Mouse (Mus musculus) stomach, embryonic 15.5 days (tissue): Measurements from ENCODE around the gene Nup107. TPM values are rescaled to one million over a fixed set of nuclear protein-coding genes. Genes with fewer than 3 reads are reported as not detected.

Experiments used
- ATAC-seq: fragments of 200-750 bp; cut with Nextera tagmentation; 2 replicates; pipeline ENCODE4 v1.8.0; 2017; ENCODE audit warnings: low read depth, moderate number of reproducible peaks, moderate TSS enrichment; ENCODE audit not compliant: insufficient read depth, low FRiP score
- H3K27ac ChIP-seq: fragments of 300-500 bp; sonication (generic); 2 replicates; pipeline ENCODE4 v1.5.1; 2015; ENCODE audit warnings: mild to moderate bottlenecking, inconsistent platforms
- H3K27me3 ChIP-seq: fragments of 300-500 bp; sonication (generic); replicated peaks from 2 replicates; pipeline ENCODE4 v1.6.1; 2015; ENCODE audit warnings: inconsistent platforms
- H3K36me3 ChIP-seq: fragments of 300-500 bp; sonication (generic); 2 replicates; pipeline ENCODE4 v1.6.1; 2015; ENCODE audit warnings: inconsistent platforms
- H3K4me1 ChIP-seq: fragments of 300-500 bp; sonication (generic); 2 replicates; pipeline ENCODE4 v1.6.1; 2015; ENCODE audit warnings: inconsistent platforms
- H3K4me2 ChIP-seq: fragments of 300-500 bp; sonication (generic); 2 replicates; pipeline ENCODE4 v1.6.1; 2015; ENCODE audit warnings: mild to moderate bottlenecking, inconsistent platforms
- H3K4me3 ChIP-seq: fragments of 300-500 bp; sonication (generic); replicated peaks from 2 replicates; pipeline ENCODE4 v1.5.1; 2015; ENCODE audit warnings: inconsistent platforms
- H3K9ac ChIP-seq: fragments of 300-500 bp; sonication (generic); 2 replicates; pipeline ENCODE4 v1.6.1; 2015; ENCODE audit warnings: inconsistent platforms
- H3K9me3 ChIP-seq: fragments of 300-500 bp; sonication (generic); 2 replicates; pipeline ENCODE4 v1.6.1; 2016; ENCODE audit warnings: inconsistent platforms
- WGBS: fragments of 180-500 bp; shearing (Covaris S2); methylation state at CpG from one replicate; pipeline ENCODE4 v1.1.7; 2015; 5-methylcytosine and 5-hydroxymethylcytosine counted together
- polyA plus RNA-seq: library from polyadenylated mRNA; unstranded; fragments of >200 nt; fragmentation: Nextera tagmentation; extraction: Ambion mirVana; gene quantifications from 2 replicates; pipeline ENCODE4 v1.2.1, GENCODE M21; 2015

Nup107 gene
- polyA plus RNA-seq, 1 experiment from 2014 or later: 64.8 TPM

GRCm38 (mm10) chr10:117782491-117783260, 9.8 kb downstream of the Nup107 start:
- WGBS: 91% methylated on average over 14 of the region's 14 CpGs
- no peak overlapping the region for H3K4me2 ChIP-seq
- no peaks in the 10 kb centered on the region for H3K4me1 ChIP-seq
- H3K36me3 ChIP-seq: peaks cover 50% of the 10 kb centered on the region
- no peaks in the 10 kb centered on the region for H3K27me3 ChIP-seq
- no peak overlapping the region for H3K9ac ChIP-seq
- ATAC-seq: no peak
- no peak overlapping the region for H3K27ac ChIP-seq
- no peaks in the 10 kb centered on the region for H3K9me3 ChIP-seq
- H3K4me3 ChIP-seq: no peak overlapping the region

GRCm38 (mm10) chr10:117782056-117782455, 10.4 kb downstream of the Nup107 start:
- Histone ChIP-seq H3K4me1 (no peaks in the 10 kb centered on the region), H3K27ac (no peak overlapping the region), H3K27me3 (no peaks in the 10 kb centered on the region), H3K36me3 (peaks cover 50% of the 10 kb centered on the region), H3K4me2 (no peak overlapping the region), H3K4me3 (no peak overlapping the region), H3K9me3 (no peaks in the 10 kb centered on the region), H3K9ac (no peak overlapping the region)
- 91% methylated on average over 2 of the region's 2 CpGs for WGBS
- ATAC-seq: no peak

GRCm38 (mm10) chr10:117781021-117781725, 11.3 kb downstream of the Nup107 start:
- no peaks in the 10 kb centered on the region for H3K27me3 ChIP-seq
- H3K4me3 ChIP-seq: no peak overlapping the region
- H3K4me1 ChIP-seq: no peaks in the 10 kb centered on the region
- ATAC-seq: no peak
- no peak overlapping the region for H3K4me2 ChIP-seq
- 92% methylated on average over 17 of the region's 17 CpGs for WGBS
- H3K9me3 ChIP-seq: no peaks in the 10 kb centered on the region
- no peak overlapping the region for H3K9ac ChIP-seq
- no peak overlapping the region for H3K27ac ChIP-seq
- H3K36me3 ChIP-seq: peaks cover 50% of the 10 kb centered on the region

- Histone ChIP-seq H3K36me3 (peaks cover 47% of the 10 kb centered on the region), H3K9me3 (no peaks in the 10 kb centered on the region), H3K4me3 (no peak overlapping the region), H3K4me2 (no peak overlapping the region), H3K27ac (no peak overlapping the region), H3K27me3 (no peaks in the 10 kb centered on the region), H3K9ac (no peak overlapping the region), H3K4me1 (no peaks in the 10 kb centered on the region)
- 92% methylated on average over 6 of the region's 6 CpGs for WGBS
- no peak for ATAC-seq
These were observed 12.1 kb downstream of the Nup107 start for GRCm38 (mm10) chr10:117780306-117780911.

- ATAC-seq: no peak
- Histone ChIP-seq H3K9me3 (no peaks in the 10 kb centered on the region), H3K36me3 (peaks cover 52% of the 10 kb centered on the region), H3K9ac (no peak overlapping the region), H3K27ac (no peak overlapping the region), H3K4me3 (no peak overlapping the region), H3K4me1 (no peaks in the 10 kb centered on the region), H3K4me2 (no peak overlapping the region), H3K27me3 (no peaks in the 10 kb centered on the region)
- WGBS: 90% methylated on average over 8 of the region's 8 CpGs
These were observed 12.8 kb downstream of the Nup107 start for GRCm38 (mm10) chr10:117779581-117780305.

GRCm38 (mm10) chr10:117778951-117779350, 13.6 kb downstream of the Nup107 start:
- Histone ChIP-seq H3K27me3 (no peaks in the 10 kb centered on the region), H3K36me3 (peaks cover 57% of the 10 kb centered on the region), H3K4me1 (no peaks in the 10 kb centered on the region), H3K4me3 (no peak overlapping the region), H3K27ac (no peak overlapping the region), H3K9ac (no peak overlapping the region), H3K9me3 (no peaks in the 10 kb centered on the region), H3K4me2 (no peak overlapping the region)
- 84% methylated on average over 4 of the region's 4 CpGs for WGBS
- ATAC-seq: no peak

- H3K4me3 ChIP-seq: no peak overlapping the region
- WGBS: 93% methylated on average over 12 of the region's 12 CpGs
- H3K4me2 ChIP-seq: no peak overlapping the region
- H3K27me3 ChIP-seq: no peaks in the 10 kb centered on the region
- peaks cover 54% of the 10 kb centered on the region for H3K36me3 ChIP-seq
- no peaks in the 10 kb centered on the region for H3K4me1 ChIP-seq
- no peak overlapping the region for H3K9ac ChIP-seq
- no peak for ATAC-seq
- H3K27ac ChIP-seq: no peak overlapping the region
- H3K9me3 ChIP-seq: no peaks in the 10 kb centered on the region
These were observed 14.1 kb downstream of the Nup107 start for GRCm38 (mm10) chr10:117778328-117778910.

GRCm38 (mm10) chr10:117777501-117778327, 14.8 kb downstream of the Nup107 start:
- H3K4me1 ChIP-seq: no peaks in the 10 kb centered on the region
- WGBS: 95% methylated on average over 17 of the region's 17 CpGs
- no peak overlapping the region for H3K4me3 ChIP-seq
- no peak for ATAC-seq
- no peak overlapping the region for H3K27ac ChIP-seq
- no peaks in the 10 kb centered on the region for H3K27me3 ChIP-seq
- peaks cover 58% of the 10 kb centered on the region for H3K36me3 ChIP-seq
- H3K9ac ChIP-seq: no peak overlapping the region
- H3K9me3 ChIP-seq: no peaks in the 10 kb centered on the region
- no peak overlapping the region for H3K4me2 ChIP-seq

- no peak for ATAC-seq
- H3K9me3 ChIP-seq: no peaks in the 10 kb centered on the region
- H3K27me3 ChIP-seq: no peaks in the 10 kb centered on the region
- peaks cover 60% of the 10 kb centered on the region for H3K36me3 ChIP-seq
- no peak overlapping the region for H3K4me3 ChIP-seq
- H3K4me1 ChIP-seq: no peaks in the 10 kb centered on the region
- H3K27ac ChIP-seq: no peak overlapping the region
- no peak overlapping the region for H3K4me2 ChIP-seq
- 98% methylated on average over 3 of the region's 3 CpGs for WGBS
- no peak overlapping the region for H3K9ac ChIP-seq
These were observed 15.4 kb downstream of the Nup107 start for GRCm38 (mm10) chr10:117777103-117777470.

GRCm38 (mm10) chr10:117776281-117777102, 16.0 kb downstream of the Nup107 start:
- Histone ChIP-seq H3K9me3 (no peaks in the 10 kb centered on the region), H3K27me3 (no peaks in the 10 kb centered on the region), H3K36me3 (peaks cover 54% of the 10 kb centered on the region), H3K27ac (no peak overlapping the region), H3K4me2 (no peak overlapping the region), H3K4me1 (no peaks in the 10 kb centered on the region), H3K4me3 (no peak overlapping the region), H3K9ac (no peak overlapping the region)
- 82% methylated on average over 12 of the region's 12 CpGs for WGBS
- ATAC-seq: no peak
